Mouse (Mus musculus): ENCODE results near the gene Carns1.

The Carns1 gene

GRCm38 (mm10) chr19:4175368-4175947, at the start of gene Carns1:
Gene Carns1, minus strand, starts transcription at chr19:4175479.
- no peak for DNase-seq (ENCODE audit: low spot score)

GRCm38 (mm10) chr19:4222165-4222564, 46.9 kb upstream of the Carns1 start:
- no peak for DNase-seq (ENCODE audit: low spot score)

GRCm38 (mm10) chr19:4220957-4221743, 45.9 kb upstream of the Carns1 start:
- DNase-seq (ENCODE audit: low spot score) = no peak

- no peak for DNase-seq (ENCODE audit: low spot score)
These were observed 45.1 kb upstream of the Carns1 start for GRCm38 (mm10) chr19:4220416-4220815.

GRCm38 (mm10) chr19:4219943-4220342, 44.7 kb upstream of the Carns1 start:
- no peak for DNase-seq (ENCODE audit: low spot score)

GRCm38 (mm10) chr19:4218784-4219183, 43.5 kb upstream of the Carns1 start:
- no peak for DNase-seq (ENCODE audit: low spot score)

- no peak for DNase-seq (ENCODE audit: low spot score)
These were observed 43.0 kb upstream of the Carns1 start for GRCm38 (mm10) chr19:4218293-4218692.

GRCm38 (mm10) chr19:4217855-4218254, 42.6 kb upstream of the Carns1 start:
- no peak for DNase-seq (ENCODE audit: low spot score)

GRCm38 (mm10) chr19:4217140-4217539, 41.9 kb upstream of the Carns1 start:
- peak; percentile 60 for DNase-seq (ENCODE audit: low spot score)

- no peak for DNase-seq (ENCODE audit: low spot score)
These were observed 40.9 kb upstream of the Carns1 start for GRCm38 (mm10) chr19:4216041-4216685.

GRCm38 (mm10) chr19:4215451-4215840, 40.2 kb upstream of the Carns1 start:
- no peak for DNase-seq (ENCODE audit: low spot score)

GRCm38 (mm10) chr19:4214771-4215450, 39.6 kb upstream of the Carns1 start:
- no peak for DNase-seq (ENCODE audit: low spot score)

GRCm38 (mm10) chr19:4214071-4214770, 38.9 kb upstream of the Carns1 start, which contains the start of the genes Clcf1 and AC109138.7:
Gene Clcf1, plus strand, starts transcription at chr19:4214238.
Gene AC109138.7, plus strand, starts transcription at chr19:4214357.
- DNase-seq (ENCODE audit: low spot score) = peak; percentile 57

- no peak for DNase-seq (ENCODE audit: low spot score)
These were observed 38.3 kb upstream of the Carns1 start for GRCm38 (mm10) chr19:4213524-4213974.

- no peak for DNase-seq (ENCODE audit: low spot score)
These were observed 36.8 kb upstream of the Carns1 start for GRCm38 (mm10) chr19:4211891-4212588.

- no peak for DNase-seq (ENCODE audit: low spot score)
These were observed 33.3 kb upstream of the Carns1 start for GRCm38 (mm10) chr19:4208563-4208962.

GRCm38 (mm10) chr19:4206971-4207370, 31.7 kb upstream of the Carns1 start:
- DNase-seq (ENCODE audit: low spot score) = peak; percentile 68

- no peak for DNase-seq (ENCODE audit: low spot score)
These were observed 29.6 kb upstream of the Carns1 start for GRCm38 (mm10) chr19:4204889-4205288.

GRCm38 (mm10) chr19:4203604-4204326, 28.5 kb upstream of the Carns1 start:
- DNase-seq (ENCODE audit: low spot score) = no peak

GRCm38 (mm10) chr19:4203148-4203547, 27.9 kb upstream of the Carns1 start:
- no peak for DNase-seq (ENCODE audit: low spot score)
